Mouse (Mus musculus) T-cell, adult 2 months (primary cell): ENCODE results near the gene Krt75.

Experiments
- DNase-seq: peaks from one replicate; pipeline ENCODE4 v3.0.0; 2022; ENCODE audit warnings: low spot score

Krt75 gene

GRCm38 (mm10) chr15:101573796-101574345 lies at the start of gene Krt75:
Gene Krt75 (minus strand): TSS chr15:101573904.
- no peak for DNase-seq

DNA sequence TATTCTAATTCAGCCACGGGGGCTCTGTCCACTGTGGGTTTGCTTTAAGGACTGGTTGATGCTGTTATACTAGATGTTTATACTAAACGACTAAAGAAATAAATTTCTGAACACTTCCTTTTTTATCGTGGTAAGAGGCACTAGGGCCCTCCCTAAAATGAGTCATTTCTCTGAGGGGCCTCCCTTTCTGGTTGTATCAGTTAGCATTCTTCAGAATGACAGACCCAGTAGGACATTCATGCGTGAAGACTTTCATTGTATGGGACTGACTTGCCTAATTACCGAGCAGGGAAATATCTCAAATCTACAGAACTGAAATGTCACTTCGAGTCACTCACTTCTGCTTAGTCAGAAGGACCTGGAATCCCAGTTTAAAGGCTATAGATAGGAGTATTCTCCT lies 25.4 kb upstream of the Krt75 start:
- no peak for DNase-seq

- DNase-seq = no peak
Measured at GRCm38 (mm10) chr15:101588216-101588615, 14.5 kb upstream of the Krt75 start.

- DNase-seq = no peak
Measured at GRCm38 (mm10) chr15:101584456-101584855, 10.8 kb upstream of the Krt75 start.

- DNase-seq = no peak
Measured at GRCm38 (mm10) chr15:101583211-101583965, 9.7 kb upstream of the Krt75 start.

GRCm38 (mm10) chr15:101581701-101582100 lies 8.0 kb upstream of the Krt75 start:
- no peak for DNase-seq

DNA sequence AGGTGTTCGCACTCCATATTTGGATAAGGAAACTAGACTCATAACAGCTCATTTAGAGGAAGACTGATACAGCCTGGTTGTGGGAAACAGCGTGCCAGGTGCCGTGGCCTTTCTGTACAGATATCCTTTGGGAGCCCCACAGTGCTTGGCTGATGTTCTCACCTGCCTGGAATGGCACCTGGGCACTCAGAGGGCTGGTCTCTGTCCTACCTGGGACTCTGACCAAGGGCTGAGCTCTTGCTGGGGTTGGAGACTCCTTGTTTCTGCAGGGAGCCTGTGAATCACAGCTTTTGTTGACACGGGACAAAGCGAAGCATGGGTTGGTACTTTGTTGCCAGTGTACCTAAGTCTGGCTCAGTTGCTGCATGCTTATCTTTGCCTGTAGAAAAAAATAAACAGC lies 1.8 kb upstream of the Krt75 start:
- no peak for DNase-seq

- DNase-seq = no peak
Measured at GRCm38 (mm10) chr15:101567780-101568179, 5.9 kb downstream of the Krt75 start.

GRCm38 (mm10) chr15:101562850-101563249 lies 10.9 kb downstream of the Krt75 start, which contains the start of gene Krt90:
Gene Krt90 (minus strand): TSS chr15:101562950.
- no peak for DNase-seq

GRCm38 (mm10) chr15:101558034-101558646 lies 15.6 kb downstream of the Krt75 start:
- DNase-seq = no peak

DNA sequence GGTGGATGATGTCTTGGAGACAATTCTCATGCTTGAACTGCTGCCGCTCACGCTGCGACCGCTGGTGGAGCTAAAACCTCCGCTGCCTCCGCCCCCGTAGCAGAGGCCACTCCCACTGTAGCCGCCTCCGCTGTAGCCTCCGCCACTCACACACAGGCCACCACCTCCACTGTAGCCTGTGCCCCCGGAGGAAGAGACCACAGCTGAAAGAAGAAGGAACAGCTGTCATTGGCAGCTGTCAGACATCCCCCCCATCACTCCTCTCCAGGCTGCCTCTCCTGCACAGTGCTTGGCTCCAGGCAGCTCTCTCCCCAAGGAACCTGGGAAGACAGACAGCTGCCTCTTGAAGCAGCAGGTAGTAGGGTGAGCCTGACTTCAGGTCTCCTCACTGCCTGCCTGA lies 20.5 kb downstream of the Krt75 start:
- DNase-seq = no peak

DNA sequence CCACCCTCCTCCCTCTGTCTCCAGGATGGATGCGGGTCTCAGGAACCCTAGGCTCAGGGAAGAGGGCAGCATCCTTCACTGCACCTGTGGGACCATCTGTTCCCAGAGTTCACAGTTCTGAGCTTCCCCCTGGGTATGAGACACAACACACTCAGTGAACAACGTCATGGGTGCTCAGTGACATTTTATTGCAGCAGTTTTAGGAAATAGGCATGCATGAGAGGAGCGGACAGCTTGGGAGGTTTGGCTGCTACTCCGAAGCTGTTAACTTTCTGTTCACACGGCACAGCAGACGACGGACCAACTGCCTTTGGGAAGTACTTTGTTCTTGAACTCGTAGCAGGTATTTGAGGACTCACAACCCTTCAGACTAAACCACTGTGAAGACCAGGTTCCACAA lies 21.5 kb downstream of the Krt75 start:
- DNase-seq = no peak

DNA sequence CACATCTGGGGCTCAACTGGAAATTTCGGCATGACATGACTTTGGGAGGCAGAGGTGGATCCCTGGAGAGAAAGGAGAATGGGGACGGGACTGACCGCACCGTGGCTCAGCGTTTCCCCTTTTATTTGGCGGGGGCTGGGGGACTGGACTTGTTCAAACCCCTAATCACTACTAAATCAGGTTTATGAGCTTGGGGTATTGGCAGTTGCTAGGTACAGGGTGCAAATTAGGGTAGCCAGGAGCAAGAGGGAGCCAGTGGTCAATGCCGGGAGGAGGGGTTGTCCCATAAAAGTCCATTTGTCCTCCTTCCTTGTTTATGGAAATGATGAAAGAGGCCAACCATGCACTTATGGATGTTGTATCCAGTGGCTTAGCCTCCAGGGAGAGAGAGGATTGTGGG lies 23.1 kb downstream of the Krt75 start, which contains the start of gene Krt82:
Gene Krt82, minus strand, starts transcription at position 101 of the 400 bp plus-strand sequence.
- no peak for DNase-seq

GRCm38 (mm10) chr15:101544478-101544877 lies 29.2 kb downstream of the Krt75 start:
- DNase-seq = no peak

DNA sequence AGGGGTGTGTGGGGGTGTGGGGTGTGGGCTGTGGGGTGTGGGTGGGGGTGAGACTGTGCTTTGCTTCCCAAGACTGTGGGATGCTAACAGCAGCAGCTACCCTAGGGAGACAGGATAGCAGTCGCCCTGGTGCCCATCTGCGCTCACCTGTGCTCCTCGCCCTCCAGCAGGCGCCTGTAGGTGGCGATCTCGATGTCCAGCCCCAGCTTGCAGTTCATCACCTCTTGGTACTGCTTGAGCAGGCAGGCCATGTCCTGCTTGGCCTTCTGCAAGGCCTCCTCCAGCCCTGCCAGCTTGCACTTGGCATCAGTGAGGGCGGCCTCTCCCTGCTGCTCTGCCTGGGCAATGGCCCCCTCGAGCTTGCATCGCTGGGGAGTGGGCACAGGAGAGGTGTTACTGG lies 31.2 kb downstream of the Krt75 start:
- no peak for DNase-seq

DNA sequence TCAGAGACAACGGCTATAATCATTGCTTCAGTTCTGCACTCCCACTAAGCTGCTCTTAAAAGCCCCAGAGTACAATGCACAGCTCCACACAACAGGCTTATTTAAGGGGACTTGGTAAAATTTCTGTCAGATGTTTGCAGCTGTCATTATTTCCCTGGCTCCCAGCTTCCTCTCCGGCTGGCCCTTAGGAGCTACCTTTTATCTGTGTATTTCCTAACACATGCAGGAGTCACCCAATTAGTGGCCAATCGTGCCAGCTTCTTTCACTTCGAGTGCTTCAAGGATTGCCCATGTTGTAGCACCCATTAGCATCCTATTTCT lies 35.2 kb downstream of the Krt75 start:
- no peak for DNase-seq

GRCm38 (mm10) chr15:101537864-101538579 lies 35.7 kb downstream of the Krt75 start:
- no peak for DNase-seq

GRCm38 (mm10) chr15:101536054-101536850 lies 37.5 kb downstream of the Krt75 start:
- DNase-seq = no peak

GRCm38 (mm10) chr15:101532720-101533119 lies 41.0 kb downstream of the Krt75 start, which contains the start of gene Krt84:
Gene Krt84 (minus strand): TSS chr15:101532820.
- no peak for DNase-seq

GRCm38 (mm10) chr15:101522556-101523232 lies 51.0 kb downstream of the Krt75 start:
- no peak for DNase-seq

GRCm38 (mm10) chr15:101519792-101520191 lies 53.9 kb downstream of the Krt75 start:
- no peak for DNase-seq
